Mouse (Mus musculus): Measurements from ENCODE around the gene Hadha.

- no peak for TF ChIP-seq USF1 (IDR thresholded peaks at IDR 0.05; ENCODE audit: low read depth)
- peak; percentile 56 for TF ChIP-seq CTCF (IDR thresholded peaks at IDR 0.05; ENCODE audit: control insufficient read depth, insufficient read depth, insufficient read length)
- no peak for TF ChIP-seq MAX (IDR thresholded peaks at IDR 0.05)
- no peak for TF ChIP-seq MYOD1 (IDR thresholded peaks at IDR 0.05; ENCODE audit: control insufficient read depth, insufficient read length, low read depth)
- TF ChIP-seq MYOG (IDR thresholded peaks at IDR 0.05; ENCODE audit: control insufficient read depth, extremely low read depth, insufficient read length) = no peak
- TF ChIP-seq FOSL1 (IDR thresholded peaks at IDR 0.05; ENCODE audit: insufficient read depth, low read length, poor library complexity, severe bottlenecking) = no peak
Measured at GRCm38 (mm10) chr5:30104339-30104738, 50.6 kb downstream of the Hadha start.

Measured in C2C12 (cell line).